Mouse (Mus musculus) MEL (cell line): Measurements from ENCODE around the gene Fam168b. TPM values are rescaled to one million over a fixed set of nuclear protein-coding genes. Genes with fewer than 3 reads are reported as not detected.

Experiments
- DNase-seq: peaks from one replicate; pipeline ENCODE4 v3.0.0; 2011; ENCODE audit warnings: low read depth, low spot score
- H3K27ac ChIP-seq: 2 replicates; pipeline ENCODE4 v1.5.1; 2012; ENCODE audit warnings: low read depth, mild to moderate bottlenecking, control low read depth, low read length, moderate library complexity; ENCODE audit not compliant: control insufficient read depth
- H3K27me3 ChIP-seq, 2 experiments: fragments of 150-350 bp in 1 of 2; sonication (generic) in 1 of 2; 2 replicates each; pipeline ENCODE4 v1.6.1; 2012; ENCODE audit warnings: low read length in 2 of 2, mild to moderate bottlenecking in 2 of 2, improper control_type of control experiment in 1 of 2, moderate library complexity in 1 of 2; ENCODE audit not compliant: insufficient read depth in 2 of 2, control insufficient read depth in 1 of 2
- H3K36me3 ChIP-seq, 2 experiments: 2 replicates each; pipeline ENCODE4 v1.6.1; 2012 to 2014; ENCODE audit warnings: low read length in 2 of 2, improper control_type of control experiment in 1 of 2, inconsistent platforms in 1 of 2, mild to moderate bottlenecking in 1 of 2; ENCODE audit not compliant: insufficient read depth in 2 of 2, control insufficient read depth in 1 of 2
- H3K4me1 ChIP-seq, 2 experiments: fragments of 150-350 bp in 1 of 2; sonication (generic) in 1 of 2; 2 replicates each; pipeline ENCODE4 v1.6.1; 2012; ENCODE audit warnings: low read length in 2 of 2, improper control_type of control experiment in 1 of 2, mild to moderate bottlenecking in 1 of 2; ENCODE audit not compliant: insufficient read depth in 2 of 2, control insufficient read depth in 1 of 2
- H3K4me3 ChIP-seq, 2 experiments: fragments of 150-350 bp in 1 of 2; sonication (generic) in 1 of 2; 2 replicates each; pipeline ENCODE4 v1.5.1; 2012; ENCODE audit warnings: low read depth in 2 of 2, low read length in 2 of 2, mild to moderate bottlenecking in 2 of 2, moderate library complexity in 2 of 2, control low read depth in 1 of 2, improper control_type of control experiment in 1 of 2; ENCODE audit not compliant: control insufficient read depth in 1 of 2, insufficient read depth in 1 of 2
- H3K79me2 ChIP-seq: 2 replicates; pipeline ENCODE4 v1.6.1; 2012; ENCODE audit warnings: mild to moderate bottlenecking, low read length, moderate library complexity; ENCODE audit not compliant: control insufficient read depth, poor library complexity, insufficient read depth
- H3K9ac ChIP-seq: 2 replicates; pipeline ENCODE4 v1.6.1; 2012; ENCODE audit warnings: low read depth, mild to moderate bottlenecking, control low read depth, low read length, moderate library complexity; ENCODE audit not compliant: control insufficient read depth, poor library complexity, severe bottlenecking
- H3K9me3 ChIP-seq: fragments of 150-350 bp; sonication (generic); replicated peaks from 2 replicates; pipeline ENCODE4 v1.6.1; 2012; ENCODE audit warnings: mild to moderate bottlenecking, low read length, improper control_type of control experiment, moderate library complexity; ENCODE audit not compliant: insufficient read depth
- BHLHE40 ChIP-seq: IDR thresholded peaks from 2 replicates; pipeline ENCODE4 v1.6.1; 2012; ENCODE audit warnings: low read depth, mild to moderate bottlenecking, inconsistent platforms, low read length, improper control_type of control experiment, borderline replicate concordance
- CTCF ChIP-seq, 3 experiments: IDR thresholded peaks in 2 of 3; conservative IDR thresholded peaks in 1 of 3; 2 replicates each; pipeline ENCODE4 v1.5.1; 2011 to 2012; ENCODE audit warnings: low read length in 3 of 3, low read depth in 2 of 3, mild to moderate bottlenecking in 2 of 3, improper control_type of control experiment in 1 of 3, inconsistent platforms in 1 of 3, mixed read lengths in 1 of 3, moderate library complexity in 1 of 3; ENCODE audit not compliant: control insufficient read depth in 1 of 3, insufficient read depth in 1 of 3, poor library complexity in 1 of 3, severe bottlenecking in 1 of 3
- EP300 ChIP-seq, 2 experiments: IDR thresholded peaks; 2 replicates each; pipeline ENCODE4 v1.6.1; 2011; ENCODE audit warnings: improper control_type of control experiment in 2 of 2, low read length in 2 of 2, low read depth in 1 of 2, mild to moderate bottlenecking in 1 of 2
- ETS1 ChIP-seq: IDR thresholded peaks from 2 replicates; pipeline ENCODE4 v1.6.1; 2012; ENCODE audit warnings: low read depth, mild to moderate bottlenecking, inconsistent platforms, low read length, improper control_type of control experiment, moderate library complexity
- GABPA ChIP-seq: IDR thresholded peaks from 2 replicates; pipeline ENCODE4 v1.6.1; 2012; ENCODE audit warnings: low read depth, mild to moderate bottlenecking, inconsistent platforms, low read length, improper control_type of control experiment, moderate library complexity
- MAX ChIP-seq: IDR thresholded peaks from 2 replicates; pipeline ENCODE4 v1.6.1; 2011; ENCODE audit warnings: low read length, improper control_type of control experiment
- MAZ ChIP-seq: IDR thresholded peaks from 2 replicates; pipeline ENCODE4 v1.6.1; 2012; ENCODE audit warnings: low read depth, mild to moderate bottlenecking, inconsistent platforms, low read length, improper control_type of control experiment
- NELFE ChIP-seq: IDR thresholded peaks from 2 replicates; pipeline ENCODE4 v1.6.1; 2011; ENCODE audit warnings: low read depth, low read length, improper control_type of control experiment
- NRF1 ChIP-seq: IDR thresholded peaks from 2 replicates; pipeline ENCODE4 v1.6.1; 2014; ENCODE audit warnings: low read depth, mild to moderate bottlenecking, inconsistent platforms, low read length, improper control_type of control experiment, moderate library complexity; ENCODE audit not compliant: poor library complexity, insufficient read depth, severe bottlenecking
- POLR2AphosphoS2 ChIP-seq: IDR thresholded peaks from 2 replicates; pipeline ENCODE4 v1.6.1; 2011; ENCODE audit warnings: low read length, improper control_type of control experiment
- RCOR1 ChIP-seq: IDR thresholded peaks from 2 replicates; pipeline ENCODE4 v1.6.1; 2012; ENCODE audit warnings: low read depth, mild to moderate bottlenecking, inconsistent platforms, low read length, improper control_type of control experiment
- UBTF ChIP-seq: IDR thresholded peaks from 2 replicates; pipeline ENCODE4 v1.6.1; 2012; ENCODE audit warnings: low read depth, mild to moderate bottlenecking, inconsistent platforms, low read length, improper control_type of control experiment, moderate library complexity, borderline replicate concordance; ENCODE audit not compliant: insufficient read depth
- USF1 ChIP-seq: IDR thresholded peaks from 2 replicates; pipeline ENCODE4 v1.6.1; 2014; ENCODE audit warnings: low read depth, mild to moderate bottlenecking, inconsistent platforms, low read length, improper control_type of control experiment, moderate library complexity
- ZNF384 ChIP-seq: IDR thresholded peaks from 2 replicates; pipeline ENCODE4 v1.6.1; 2012; ENCODE audit warnings: low read depth, mild to moderate bottlenecking, inconsistent platforms, low read length, improper control_type of control experiment
- polyA plus RNA-seq, 2 experiments: library from polyadenylated mRNA; stranded (reverse) in 1 of 2; unstranded in 1 of 2; fragments of >175 nt in 1 of 2; fragments of >200 nt in 1 of 2; gene quantifications; 2 replicates each; pipeline versions ENCODE4 v1.2.1 to v1.2.4; 2012; ENCODE audit warnings: low replicate concordance in 2 of 2, low read depth in 1 of 2; ENCODE audit not compliant: insufficient read length in 2 of 2, insufficient read depth in 1 of 2, missing spikeins in 1 of 2
- total RNA-seq: library from RNA; depleted of rRNA; stranded (reverse); fragments of 300-350 nt; gene quantifications from 2 replicates; pipeline ENCODE4 v1.2.3, GENCODE M21; 2012

Gene Fam168b
- total and polyA plus RNA-seq, 3 experiments, result 78.9 to 136 (median 97.4) TPM

- H3K4me1 ChIP-seq, result no peaks in the 10 kb centered on the region
- no peak overlapping the region for H3K4me3 ChIP-seq
These were observed 14.2 kb downstream of the Fam168b start for GRCm38 (mm10) chr1:34828528-34829294.

GRCm38 (mm10) chr1:34827900-34828299, 15.0 kb downstream of the Fam168b start:
- Histone ChIP-seq H3K4me1 (no peaks in the 10 kb centered on the region), H3K36me3 (peaks cover 0 to 27% of the 10 kb centered on the region in 2 experiments; a peak in 2 of 4 replicates), H3K9ac (no peak overlapping the region), H3K9me3 (no peaks in the 10 kb centered on the region), H3K79me2 (peaks cover 39% of the 10 kb centered on the region), H3K27me3 (no peaks in the 10 kb centered on the region), H3K4me3 (no peak overlapping the region), H3K27ac (no peak overlapping the region)
- TF ChIP-seq CTCF (IDR thresholded peaks at IDR 0.05 in 2 of 3, conservative IDR thresholded peaks at IDR 0.05 in 1 of 3; ENCODE audit: control insufficient read depth in 1 of 3, insufficient read depth in 1 of 3, low read depth in 2 of 3, low read length in 3 of 3, poor library complexity in 1 of 3, severe bottlenecking in 1 of 3) (no peak), MAX (no peak), USF1 (0 out of 2 replicates have a peak, but pooled peaks have one; percentile 30)
- DNase-seq, result no peak

More at GRCm38 (mm10) chr1:34828528-34829294, 14.2 kb downstream of the Fam168b start:
- no peak for DNase-seq
- H3K27me3 ChIP-seq, result no peaks in the 10 kb centered on the region
- no peak overlapping the region for H3K27ac ChIP-seq
- H3K9ac ChIP-seq, result no peak overlapping the region
- peaks cover 44% of the 10 kb centered on the region for H3K79me2 ChIP-seq
- peaks cover 0 to 31% of the 10 kb centered on the region in 2 experiments; a peak in 3 of 4 replicates for H3K36me3 ChIP-seq
- no peaks in the 10 kb centered on the region for H3K9me3 ChIP-seq
- TF ChIP-seq BHLHE40 (no peak), NRF1 (no peak)

GRCm38 (mm10) chr1:34825909-34826308, 17.0 kb downstream of the Fam168b start:
- DNase-seq, result no peak
- Histone ChIP-seq H3K27ac (no peak overlapping the region), H3K9me3 (no peaks in the 10 kb centered on the region), H3K4me1 (no peaks in the 10 kb centered on the region), H3K4me3 (no peak overlapping the region), H3K79me2 (peaks cover 25% of the 10 kb centered on the region), H3K36me3 (peaks cover 0 to 33% of the 10 kb centered on the region in 2 experiments; a peak in 2 of 4 replicates), H3K27me3 (no peaks in the 10 kb centered on the region), H3K9ac (no peak overlapping the region)
- TF ChIP-seq GABPA (no peak), NRF1 (no peak), RCOR1 (no peak), EP300 (IDR thresholded peaks at IDR 0.05; ENCODE audit: low read depth in 1 of 2, low read length in 2 of 2) (no peak), ETS1 (no peak), POLR2AphosphoS2 (no peak), UBTF (no peak), ZNF384 (no peak), BHLHE40 (no peak), MAZ (no peak), NELFE (no peak)
